Mouse (Mus musculus) megakaryocyte progenitor cell, adult 5-6 weeks (primary cell): ENCODE measurements around the gene Ofd1. TPM values are rescaled to one million over a fixed set of nuclear protein-coding genes. Genes with fewer than 3 reads are reported as not detected.

ENCODE experiments used
- ATAC-seq: replicated peaks from 2 replicates; pipeline ENCODE4 v1.8.0; 2016; ENCODE audit warnings: mild to moderate bottlenecking, moderate TSS enrichment, inconsistent platforms; ENCODE audit not compliant: poor library complexity
- total RNA-seq, 2 experiments: library from RNA; stranded (forward) in 1 of 2; stranded (reverse) in 1 of 2; fragments of 157-497, 149-512 nt in 1 of 2; fragments of 200-1000 nt in 1 of 2; gene quantifications; 2 replicates each; pipeline versions ENCODE4 v1.2.3 to v1.2.4; 2015 to 2017

The Ofd1 gene
- 9.8 and 11.3 TPM in 2 replicates for total RNA-seq (2015)
- total RNA-seq (2017), result 12.5 and 17.0 TPM in 2 replicates

- ATAC-seq, result peak; percentile 93
Measured at GRCm38 (mm10) chrX:166440616-166441063, at the start of gene Ofd1. Gene Ofd1, minus strand, starts transcription at chrX:166440704.

DNA sequence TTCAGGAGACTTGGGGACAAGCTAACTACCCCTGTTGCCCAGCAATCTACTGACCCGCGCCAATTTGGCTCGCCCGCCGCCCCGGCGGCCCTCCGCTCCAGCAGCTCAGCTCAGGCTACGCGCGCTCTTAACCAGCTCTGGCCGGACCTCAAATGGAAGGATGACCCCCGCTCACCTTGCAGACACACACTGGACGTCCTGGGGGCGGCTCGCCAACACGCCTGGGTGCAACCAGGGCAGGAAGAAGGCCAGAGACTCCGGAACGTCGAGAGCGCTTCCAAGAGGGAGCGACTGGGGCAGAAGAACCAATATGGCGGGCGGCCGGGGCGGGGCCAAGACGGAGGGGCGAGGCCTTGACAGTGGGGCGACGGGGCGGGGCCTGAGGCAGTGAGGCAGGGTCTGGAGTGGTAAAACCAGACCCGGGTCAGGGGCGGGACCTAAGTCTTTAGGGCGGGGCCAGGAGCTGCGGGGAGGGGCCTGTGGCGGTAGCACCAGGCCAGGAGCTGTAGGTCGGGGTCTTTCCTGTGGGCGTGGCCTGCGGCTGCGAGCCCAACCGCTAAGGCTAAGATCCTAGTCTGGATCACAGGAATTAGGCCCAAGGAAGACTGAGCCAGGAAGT, 39.0 kb upstream of the Ofd1 start, which contains the start of gene Rab9:
Gene Rab9 (minus strand): TSS at position 503 of the 619 bp plus-strand sequence.
- ATAC-seq, result peak; percentile 98

DNA sequence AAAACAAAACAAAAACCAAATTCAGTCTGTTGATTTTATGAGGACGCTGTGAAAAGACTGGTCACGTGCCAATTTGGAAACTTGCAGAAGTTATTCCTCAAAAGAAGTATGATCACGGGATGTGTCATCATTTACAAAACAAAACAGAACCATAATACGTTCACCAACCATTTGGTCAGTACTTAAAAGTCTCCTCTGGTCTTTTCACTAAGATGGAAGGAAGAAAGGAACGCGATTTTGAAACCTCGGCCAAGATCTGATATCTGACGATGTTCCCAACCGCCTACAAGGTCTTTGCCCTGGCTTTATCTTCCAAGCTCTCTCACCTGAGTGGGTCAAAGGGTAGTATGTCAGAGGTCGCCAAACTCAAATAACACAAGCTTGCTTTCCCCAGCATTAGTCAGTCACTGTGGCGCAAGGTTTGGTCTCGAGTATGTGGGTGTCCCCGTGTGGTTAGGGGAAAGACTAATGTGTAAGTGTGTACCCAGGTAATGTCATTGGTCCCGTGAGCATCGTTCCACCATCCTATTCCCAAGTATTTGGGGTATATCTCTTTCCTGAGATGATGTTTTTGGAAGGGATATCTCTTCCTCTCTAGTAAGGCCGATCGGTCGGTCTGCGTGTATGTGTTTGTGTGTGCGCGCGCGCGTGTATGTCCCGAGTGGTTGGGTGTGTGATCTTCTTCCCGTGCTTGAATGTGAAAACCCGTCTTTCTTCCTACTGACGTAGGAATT, 38.3 kb upstream of the Ofd1 start:
- peak; percentile 35 for ATAC-seq

DNA sequence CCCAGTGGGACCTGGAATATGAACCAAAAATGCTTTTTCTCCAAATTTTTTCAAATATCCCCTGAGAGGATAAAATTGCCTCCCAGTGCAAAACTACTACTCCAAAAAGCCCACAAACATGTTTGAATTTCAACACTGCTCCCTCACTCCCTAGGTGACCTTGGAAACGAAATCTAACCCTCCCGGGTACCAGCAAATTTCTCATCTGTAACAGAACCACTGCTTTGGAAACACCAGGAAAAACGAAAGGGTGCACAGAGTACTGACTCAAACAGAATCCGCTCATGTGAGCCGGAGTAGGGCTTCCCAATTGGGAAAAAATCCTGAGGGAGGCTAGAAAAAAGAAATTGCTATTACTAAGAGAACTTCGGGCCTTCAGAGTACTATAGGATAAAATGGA, 36.9 kb upstream of the Ofd1 start:
- ATAC-seq, result no peak

GRCm38 (mm10) chrX:166472612-166473011, 32.1 kb upstream of the Ofd1 start:
- no peak for ATAC-seq

- no peak for ATAC-seq
Measured at GRCm38 (mm10) chrX:166468321-166468720, 27.8 kb upstream of the Ofd1 start.

DNA sequence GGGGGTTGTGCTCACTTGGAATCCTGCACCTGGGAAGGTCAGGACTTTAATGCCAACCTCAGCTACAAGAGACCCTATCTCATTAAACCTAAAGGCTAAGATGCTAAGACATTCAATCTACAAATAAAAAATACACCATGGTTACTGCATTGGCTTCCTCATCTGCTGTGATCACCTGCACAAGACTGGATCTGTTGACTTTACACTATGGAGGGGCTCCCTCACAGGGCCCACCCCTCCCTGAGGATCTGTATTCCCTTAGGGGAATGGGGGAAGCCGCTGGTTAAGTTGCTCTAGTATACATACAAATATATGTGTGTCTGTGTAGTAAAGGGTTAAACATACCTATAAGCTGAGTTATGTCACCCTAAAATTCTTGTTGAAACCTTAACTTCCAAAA, 15.0 kb upstream of the Ofd1 start:
- no peak for ATAC-seq

- ATAC-seq, result no peak
Measured at GRCm38 (mm10) chrX:166454331-166454730, 13.8 kb upstream of the Ofd1 start.

DNA sequence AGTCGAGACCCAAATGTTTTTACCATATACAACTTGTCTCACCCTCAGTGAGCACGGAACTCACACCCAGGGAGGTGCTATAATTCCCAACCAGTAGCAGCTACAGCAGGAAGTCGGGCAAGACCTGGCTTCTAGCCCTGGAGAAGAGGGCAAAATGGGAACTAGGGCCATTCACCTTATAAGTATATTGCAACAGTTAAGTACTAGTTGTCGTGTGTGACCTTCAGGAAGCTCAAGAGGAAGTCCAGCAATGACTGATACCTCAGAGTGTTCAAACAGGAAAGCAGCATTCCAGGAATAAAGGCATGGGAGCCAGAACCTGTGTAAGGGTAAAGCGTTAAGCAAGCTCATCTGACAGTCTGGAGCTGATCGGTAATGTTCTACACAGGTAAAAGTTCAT, 13.0 kb upstream of the Ofd1 start:
- ATAC-seq, result peak; percentile 83

DNA sequence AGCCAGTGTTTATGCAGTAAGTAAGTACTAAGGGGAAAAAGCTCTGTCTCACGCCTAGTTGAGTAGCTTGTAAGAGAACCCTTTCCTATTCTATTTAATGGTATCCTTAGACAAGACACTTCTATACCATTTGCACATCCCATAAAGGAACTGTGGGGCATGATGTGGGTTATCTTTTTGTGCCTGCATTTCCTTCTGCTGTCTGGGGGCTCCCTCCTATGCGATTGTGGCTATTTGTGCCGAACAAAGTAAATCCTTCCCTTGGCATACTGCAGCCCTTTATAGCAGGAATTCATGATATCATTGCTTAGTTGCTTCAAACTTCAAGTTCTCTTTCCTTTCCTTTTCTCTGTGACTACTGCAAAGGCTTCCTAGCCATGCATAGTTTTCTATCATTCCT, 4.0 kb upstream of the Ofd1 start:
- ATAC-seq, result peak; percentile 45; the same call in 1 of the 2 replicates

DNA sequence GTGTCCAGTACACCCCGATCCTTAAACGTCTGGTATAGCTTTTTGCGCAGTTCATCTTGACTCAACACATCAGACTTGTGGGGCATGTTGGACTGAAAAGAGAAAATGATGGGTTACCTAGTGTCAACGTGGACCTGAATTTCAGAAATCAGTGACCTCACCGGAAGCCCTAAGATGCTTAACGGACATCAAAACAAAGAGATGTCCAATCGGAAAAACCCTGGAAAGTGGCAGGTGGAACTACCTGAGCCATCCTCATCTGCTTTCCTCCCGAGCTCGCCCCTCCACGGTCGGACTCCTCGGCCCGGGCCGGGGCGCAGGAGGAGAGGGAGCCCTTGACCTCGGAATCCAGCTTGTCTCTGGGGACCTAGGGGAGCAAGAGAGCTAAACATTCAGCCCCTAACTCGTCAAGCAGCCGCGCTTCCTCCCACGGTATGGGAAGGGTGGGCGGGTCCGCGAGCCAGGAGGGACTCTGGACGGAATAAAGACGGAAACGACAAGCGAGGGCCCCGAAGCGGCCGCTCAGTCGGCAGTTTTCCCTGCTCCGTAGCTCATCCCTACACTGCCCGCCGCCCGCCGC, 378 bp downstream of the Ofd1 start, which contains the start of gene Trappc2:
Gene Trappc2 (plus strand): TSS at position 539 of the 580 bp plus-strand sequence.
- peak; percentile 16 for ATAC-seq

GRCm38 (mm10) chrX:166434812-166435211, 5.7 kb downstream of the Ofd1 start:
- no peak for ATAC-seq

- peak; percentile 97 for ATAC-seq
Measured at GRCm38 (mm10) chrX:166416196-166416595, 24.3 kb downstream of the Ofd1 start.

DNA sequence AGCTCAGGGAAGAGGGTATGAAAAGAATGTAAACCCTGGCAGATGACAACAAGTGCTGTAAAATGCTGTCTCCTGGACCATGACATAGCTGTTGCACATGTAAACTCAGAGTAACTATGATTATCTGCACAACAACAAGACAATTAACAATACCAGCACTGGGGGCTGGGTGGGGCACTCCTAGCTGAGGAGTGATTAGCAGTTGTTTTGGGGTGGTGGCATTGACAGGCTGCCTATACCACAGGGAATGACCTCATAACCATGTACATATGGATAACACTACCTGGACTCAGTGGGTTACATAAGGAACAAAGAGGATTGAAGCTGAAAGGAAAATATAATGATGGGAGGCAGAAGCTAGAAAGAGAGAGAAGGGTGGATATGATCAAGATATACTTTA, 32.6 kb downstream of the Ofd1 start:
- peak; percentile 79 for ATAC-seq

GRCm38 (mm10) chrX:166393753-166394152, 46.8 kb downstream of the Ofd1 start:
- no peak; the same call in 1 of the 2 replicates for ATAC-seq

- no peak for ATAC-seq
Measured at GRCm38 (mm10) chrX:166386656-166387055, 53.8 kb downstream of the Ofd1 start.

GRCm38 (mm10) chrX:166384935-166385334, 55.6 kb downstream of the Ofd1 start:
- no peak for ATAC-seq

- ATAC-seq, result no peak
Measured at GRCm38 (mm10) chrX:166383606-166384005, 56.9 kb downstream of the Ofd1 start.

DNA sequence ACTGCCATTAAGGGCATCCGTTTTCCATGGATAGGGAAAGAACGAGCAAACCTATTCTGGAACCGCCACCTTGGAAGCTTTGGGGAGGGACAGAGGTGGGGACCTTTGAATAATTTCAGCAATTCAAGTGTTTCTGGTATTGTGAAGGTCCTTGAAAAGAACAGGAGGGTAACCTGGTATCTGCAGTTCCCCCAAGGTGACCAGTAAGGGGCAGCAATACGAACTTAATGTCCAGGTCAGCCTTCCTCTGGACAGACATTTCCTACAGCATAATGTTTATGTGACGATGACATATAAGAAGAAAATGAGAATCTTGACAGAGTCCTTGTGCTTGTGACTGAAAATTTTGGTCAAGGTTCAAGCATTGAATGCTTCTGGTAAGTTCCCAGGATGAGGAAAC, 61.9 kb downstream of the Ofd1 start:
- no peak for ATAC-seq

- peak; percentile 92 for ATAC-seq
Measured at GRCm38 (mm10) chrX:166376681-166377328, 63.7 kb downstream of the Ofd1 start.
